Mouse (Mus musculus) midbrain, embryonic 16.5 days (tissue): ENCODE measurements around the gene Dlg1. TPM values are rescaled to one million over a fixed set of nuclear protein-coding genes. Genes with fewer than 3 reads are reported as not detected.

ENCODE experiments used
- ATAC-seq: fragments of 200-750 bp; cut with Nextera tagmentation; 2 replicates; pipeline ENCODE4 v1.8.0; 2017; ENCODE audit warnings: moderate TSS enrichment
- H3K27ac ChIP-seq: fragments of 300-500 bp; sonication (generic); 2 replicates; pipeline ENCODE4 v1.5.1; 2014; ENCODE audit warnings: mild to moderate bottlenecking, low read length, mixed read lengths
- H3K27me3 ChIP-seq: fragments of 300-500 bp; sonication (generic); 2 replicates; pipeline ENCODE4 v1.6.1; 2014; ENCODE audit warnings: low read depth, low read length, mixed read lengths; ENCODE audit not compliant: control insufficient read depth, insufficient read depth
- H3K36me3 ChIP-seq: fragments of 300-500 bp; sonication (generic); 2 replicates; pipeline ENCODE4 v1.6.1; 2014; ENCODE audit warnings: mild to moderate bottlenecking, low read length, moderate library complexity, mixed read lengths; ENCODE audit not compliant: control insufficient read depth, insufficient read depth
- H3K4me1 ChIP-seq: fragments of 300-500 bp; sonication (generic); 2 replicates; pipeline ENCODE4 v1.6.1; 2014; ENCODE audit warnings: mild to moderate bottlenecking, low read length, mixed read lengths; ENCODE audit not compliant: control insufficient read depth, insufficient read depth
- H3K4me2 ChIP-seq: fragments of 300-500 bp; sonication (generic); 2 replicates; pipeline ENCODE4 v1.6.1; 2014; ENCODE audit warnings: mild to moderate bottlenecking, low read length, mixed read lengths
- H3K4me3 ChIP-seq: fragments of 300-500 bp; sonication (generic); 2 replicates; pipeline ENCODE4 v1.5.1; 2014; ENCODE audit warnings: low read depth, mild to moderate bottlenecking, low read length, moderate library complexity, mixed read lengths
- H3K9ac ChIP-seq: fragments of 300-500 bp; sonication (generic); 2 replicates; pipeline ENCODE4 v1.6.1; 2014; ENCODE audit warnings: low read depth, low read length, mixed read lengths
- H3K9me3 ChIP-seq: fragments of 300-500 bp; sonication (generic); replicated peaks from 2 replicates; pipeline ENCODE4 v1.6.1; 2014; ENCODE audit warnings: mild to moderate bottlenecking, low read length, mixed read lengths; ENCODE audit not compliant: control insufficient read depth, poor library complexity, severe bottlenecking
- WGBS: fragments of 180-500 bp; shearing (Covaris S2); extraction: QIAGEN DNeasy Blood & Tissue Kit; methylation state at CpG from one replicate; pipeline ENCODE4 v1.1.7; 2014; 5-methylcytosine and 5-hydroxymethylcytosine counted together
- polyA plus RNA-seq: library from polyadenylated mRNA; unstranded; fragments of >200 nt; fragmentation: Nextera tagmentation; extraction: Ambion mirVana; gene quantifications from 2 replicates; pipeline ENCODE4 v1.2.1, GENCODE M21; 2015

Gene Dlg1
- polyA plus RNA-seq, 1 experiment from 2014 or later: 14.9 TPM

DNA sequence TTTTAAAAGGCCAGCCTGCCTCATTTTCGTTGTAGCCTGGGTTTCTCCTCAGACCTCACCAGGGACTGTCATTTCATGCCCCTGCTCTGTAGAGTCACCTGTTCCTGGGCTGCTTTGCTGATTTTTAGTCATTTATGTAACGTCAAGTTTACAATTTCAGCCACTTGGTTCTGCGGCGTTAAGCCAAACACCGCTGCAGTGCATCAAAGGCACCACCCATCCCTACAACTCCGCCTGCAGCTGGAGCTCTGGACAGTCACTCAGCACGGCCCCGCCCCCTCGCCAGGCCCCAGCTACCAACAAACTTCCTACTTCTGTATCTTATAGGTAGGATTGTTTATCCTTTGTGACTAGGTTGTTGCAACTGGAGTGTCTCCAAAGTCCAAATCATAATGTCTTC lies 243.7 kb downstream of the Dlg1 start:
- H3K4me2 ChIP-seq: peak overlapping the region; percentile 31
- H3K9me3 ChIP-seq: no peaks in the 10 kb centered on the region
- H3K36me3 ChIP-seq: no peaks in the 10 kb centered on the region
- ATAC-seq: peak; percentile 49; the same call in 1 of the 2 replicates
- no peak overlapping the region for H3K4me3 ChIP-seq
- peaks cover 7% of the 10 kb centered on the region; the same call in 1 of the 2 replicates for H3K4me1 ChIP-seq
- 9% methylated on average over 9 of the region's 9 CpGs for WGBS
- no peaks in the 10 kb centered on the region for H3K27me3 ChIP-seq
- H3K9ac ChIP-seq: no peak overlapping the region
- no peak overlapping the region for H3K27ac ChIP-seq

DNA sequence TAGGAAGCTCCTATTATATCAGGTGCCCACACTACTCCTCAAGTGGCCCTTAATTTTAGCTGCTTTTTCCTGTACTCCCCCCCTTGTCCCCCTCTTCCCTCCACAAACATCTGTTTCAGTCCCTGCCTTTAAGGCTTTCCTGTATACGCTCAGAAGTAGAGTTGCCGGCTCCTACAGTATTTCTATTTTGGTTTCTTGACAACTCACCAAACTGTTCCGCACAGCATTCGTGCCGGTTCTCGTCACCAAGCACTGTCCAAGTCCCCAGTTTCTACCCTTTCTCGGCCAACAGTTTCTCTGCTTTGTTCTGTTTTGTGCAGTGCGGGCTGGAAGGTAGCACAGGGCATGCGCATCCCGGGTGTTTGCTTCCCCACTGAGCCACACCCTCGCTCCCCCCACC lies 245.7 kb downstream of the Dlg1 start:
- H3K27me3 ChIP-seq: no peaks in the 10 kb centered on the region
- peaks cover 7% of the 10 kb centered on the region; the same call in 1 of the 2 replicates for H3K4me1 ChIP-seq
- no peak overlapping the region for H3K4me3 ChIP-seq
- H3K36me3 ChIP-seq: no peaks in the 10 kb centered on the region
- H3K9ac ChIP-seq: no peak overlapping the region
- WGBS: 63% methylated on average over 11 of the region's 11 CpGs
- no peak overlapping the region for H3K27ac ChIP-seq
- no peak overlapping the region for H3K4me2 ChIP-seq
- no peak for ATAC-seq
- no peaks in the 10 kb centered on the region for H3K9me3 ChIP-seq

DNA sequence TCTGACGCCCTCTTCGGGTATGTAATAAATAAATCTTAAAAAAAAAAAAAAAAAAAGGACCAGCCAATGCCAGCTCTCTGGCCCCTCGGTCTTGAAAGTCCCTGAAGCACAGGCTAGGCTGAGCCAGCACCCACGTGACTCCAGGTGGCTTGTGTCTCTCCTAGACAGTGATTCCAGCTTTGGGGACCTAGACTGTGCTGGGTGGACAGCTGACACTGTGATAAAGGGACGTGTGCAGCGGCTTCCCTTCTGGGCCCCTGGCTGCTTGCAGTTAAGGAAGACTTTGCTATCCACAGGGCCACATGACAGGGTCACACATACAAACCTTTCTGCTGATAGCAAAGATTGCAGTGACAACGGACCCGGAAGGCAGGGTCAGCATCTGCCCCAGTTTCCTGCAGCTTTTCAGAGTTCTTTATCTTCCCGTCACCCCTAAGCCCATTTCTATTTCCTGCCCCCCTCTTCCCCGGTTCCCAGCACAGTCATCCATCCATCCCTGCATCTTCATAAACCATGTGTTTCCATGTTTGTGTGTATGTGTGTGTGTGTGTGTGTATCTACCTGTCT lies 247.1 kb downstream of the Dlg1 start:
- ATAC-seq: no peak
- Histone ChIP-seq H3K9ac (no peak overlapping the region), H3K27me3 (no peaks in the 10 kb centered on the region), H3K4me2 (no peak overlapping the region), H3K27ac (no peak overlapping the region), H3K4me1 (peaks cover 7% of the 10 kb centered on the region; the same call in 1 of the 2 replicates), H3K36me3 (no peaks in the 10 kb centered on the region), H3K9me3 (no peaks in the 10 kb centered on the region), H3K4me3 (no peak overlapping the region)
- WGBS: 82% methylated on average over 10 of the region's 10 CpGs

DNA sequence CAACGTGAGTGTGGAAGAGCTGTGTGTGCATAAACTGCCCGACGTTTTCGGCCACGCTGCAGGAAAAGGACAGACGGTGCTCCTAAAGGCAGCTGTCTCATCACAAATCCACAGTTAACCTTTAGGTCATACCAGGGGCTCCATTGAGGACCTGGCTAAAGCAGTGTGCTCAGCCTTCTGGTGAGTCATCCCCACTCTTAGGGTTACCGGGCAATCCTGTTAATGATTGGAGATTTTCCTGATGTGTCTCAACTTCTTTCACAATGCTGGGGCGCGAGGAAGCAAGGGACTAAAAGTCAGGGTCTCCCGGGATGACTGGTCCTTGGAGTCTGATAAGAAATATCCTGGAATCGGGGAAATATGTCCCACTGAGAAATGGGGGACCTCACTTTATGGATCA lies 254.5 kb downstream of the Dlg1 start:
- Histone ChIP-seq H3K9me3 (no peaks in the 10 kb centered on the region), H3K4me3 (no peak overlapping the region), H3K4me1 (no peaks in the 10 kb centered on the region; the same call in 1 of the 2 replicates), H3K4me2 (no peak overlapping the region), H3K9ac (peak overlapping the region; percentile 31; the same call in 1 of the 2 replicates), H3K27ac (no peak overlapping the region), H3K36me3 (no peaks in the 10 kb centered on the region), H3K27me3 (no peaks in the 10 kb centered on the region)
- WGBS: 83% methylated on average over 11 of the region's 11 CpGs
- no peak for ATAC-seq

DNA sequence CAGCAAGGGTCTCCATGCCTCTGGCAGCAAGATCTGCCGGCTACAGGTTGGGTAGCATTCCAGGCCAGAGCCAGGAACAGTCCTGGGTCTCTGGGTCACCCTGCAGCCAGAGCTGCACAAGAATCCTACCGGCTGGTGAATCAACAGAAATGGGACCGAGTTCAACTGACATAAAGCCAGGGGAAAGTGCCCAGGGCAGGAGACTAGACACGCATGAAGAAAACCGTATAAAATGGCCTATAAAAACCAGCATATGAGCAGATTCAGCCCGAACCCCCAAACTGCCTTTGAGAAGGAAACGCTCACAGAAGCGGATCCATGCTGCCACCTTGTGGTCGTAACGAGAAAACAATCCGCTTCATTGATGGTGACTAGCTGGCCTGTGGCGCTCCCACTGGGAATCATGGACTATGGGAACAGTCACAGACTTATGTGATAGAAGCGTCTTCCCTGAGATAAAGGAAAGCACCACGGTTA lies 255.0 kb downstream of the Dlg1 start:
- no peaks in the 10 kb centered on the region for H3K36me3 ChIP-seq
- peak; percentile 54; the same call in 1 of the 2 replicates for ATAC-seq
- peak overlapping the region; percentile 31; the same call in 1 of the 2 replicates for H3K9ac ChIP-seq
- H3K27me3 ChIP-seq: no peaks in the 10 kb centered on the region
- H3K4me2 ChIP-seq: peak overlapping the region; percentile 33
- no peaks in the 10 kb centered on the region; the same call in 1 of the 2 replicates for H3K4me1 ChIP-seq
- H3K9me3 ChIP-seq: no peaks in the 10 kb centered on the region
- H3K4me3 ChIP-seq: no peak overlapping the region
- no peak overlapping the region; the same call in 1 of the 2 replicates for H3K27ac ChIP-seq
- WGBS: 6% methylated on average over 14 of the region's 14 CpGs

DNA sequence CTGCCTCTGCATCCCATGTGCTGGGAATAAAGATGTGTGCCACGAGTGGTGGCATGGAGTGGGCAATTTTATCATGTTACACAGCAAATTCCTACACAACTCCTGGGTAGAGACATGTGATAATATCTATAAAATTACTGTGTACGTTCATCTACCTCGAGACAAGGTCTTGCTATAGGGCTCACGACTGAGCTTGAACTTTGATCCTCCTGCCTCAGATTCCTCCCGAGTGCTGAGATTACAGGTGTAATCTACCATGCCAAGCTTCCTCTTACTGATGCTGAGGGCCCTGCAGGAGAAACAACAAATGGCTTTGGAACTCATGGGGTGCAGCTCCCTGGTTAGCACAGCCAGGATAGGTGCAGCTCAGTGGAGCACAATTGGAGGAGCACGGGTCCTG lies 261.1 kb downstream of the Dlg1 start:
- H3K4me1 ChIP-seq: no peaks in the 10 kb centered on the region
- H3K27me3 ChIP-seq: no peaks in the 10 kb centered on the region
- ATAC-seq: no peak
- H3K9me3 ChIP-seq: no peaks in the 10 kb centered on the region
- no peak overlapping the region for H3K4me3 ChIP-seq
- H3K36me3 ChIP-seq: no peaks in the 10 kb centered on the region
- WGBS: 86% methylated on average over 6 of the region's 6 CpGs
- no peak overlapping the region for H3K4me2 ChIP-seq
- H3K9ac ChIP-seq: no peak overlapping the region
- no peak overlapping the region for H3K27ac ChIP-seq

Other genes starting within 250 kb of the Dlg1 start
- 113 and 124 TPM in 2 replicates for gene Bdh1, start 241.2 kb upstream of the Dlg1 start, polyA plus RNA-seq
- gene Meltf, start 215.4 kb downstream of the Dlg1 start, polyA plus RNA-seq: 0.07 and 0.28 TPM in 2 replicates